Mouse (Mus musculus) kidney, postnatal 0 days (tissue): ENCODE data around the gene Camkmt. TPM values are rescaled to one million over a fixed set of nuclear protein-coding genes. Genes with fewer than 3 reads are reported as not detected.

ENCODE experiments used
- ATAC-seq: fragments of 200-750 bp; cut with Nextera tagmentation; replicated peaks from 2 replicates; pipeline ENCODE4 v1.8.0; 2017; ENCODE audit warnings: low read depth, moderate number of reproducible peaks, moderate TSS enrichment, moderate library complexity; ENCODE audit not compliant: low FRiP score
- DNase-seq: peaks from one replicate; pipeline ENCODE4 v3.0.0-alpha.2; 2016; ENCODE audit warnings: low spot score
- H3K27ac ChIP-seq: fragments of 300-500 bp; sonication (generic); 2 replicates; pipeline ENCODE4 v1.5.1; 2014; ENCODE audit warnings: mild to moderate bottlenecking
- H3K27me3 ChIP-seq: fragments of 300-500 bp; sonication (generic); 2 replicates; pipeline ENCODE4 v1.6.1; 2014; ENCODE audit warnings: low read length, mixed read lengths; ENCODE audit not compliant: insufficient read depth
- H3K36me3 ChIP-seq: fragments of 300-500 bp; sonication (generic); 2 replicates; pipeline ENCODE4 v1.6.1; 2014; ENCODE audit warnings: low read length, mixed read lengths; ENCODE audit not compliant: insufficient read depth
- H3K4me1 ChIP-seq: fragments of 300-500 bp; sonication (generic); replicated peaks from 2 replicates; pipeline ENCODE4 v1.6.1; 2014; ENCODE audit warnings: antibody characterized with exemption, low read length, mixed read lengths; ENCODE audit not compliant: insufficient read depth
- H3K4me2 ChIP-seq: fragments of 300-500 bp; sonication (generic); 2 replicates; pipeline ENCODE4 v1.6.1; 2014; ENCODE audit warnings: mild to moderate bottlenecking, low read length, moderate library complexity, mixed read lengths
- H3K4me3 ChIP-seq: fragments of 300-500 bp; sonication (generic); replicated peaks from 2 replicates; pipeline ENCODE4 v1.5.1; 2014; ENCODE audit warnings: low read depth, low read length
- H3K9ac ChIP-seq: fragments of 300-500 bp; sonication (generic); 2 replicates; pipeline ENCODE4 v1.6.1; 2014; ENCODE audit warnings: low read depth, low read length
- H3K9me3 ChIP-seq: fragments of 300-500 bp; sonication (generic); replicated peaks from 2 replicates; pipeline ENCODE4 v1.6.1; 2016; ENCODE audit warnings: low read length, inconsistent platforms, mixed read lengths
- CTCF ChIP-seq: IDR thresholded peaks from 2 replicates; pipeline ENCODE4 v1.5.1; 2016; ENCODE audit warnings: antibody characterized with exemption, low read depth, mild to moderate bottlenecking, moderate library complexity
- WGBS: fragments of 180-500 bp; shearing (Covaris S2); extraction: QIAGEN DNeasy Blood & Tissue Kit; methylation state at CpG from one replicate; pipeline ENCODE4 v1.1.7; 2014; 5-methylcytosine and 5-hydroxymethylcytosine counted together
- polyA plus RNA-seq: library from polyadenylated mRNA; unstranded; fragments of >200 nt; fragmentation: Nextera tagmentation; extraction: Ambion mirVana; gene quantifications from 2 replicates; pipeline ENCODE4 v1.2.1, GENCODE M21; 2015

Camkmt gene
- polyA plus RNA-seq, 1 experiment from 2014 or later = 14.4 TPM

DNA sequence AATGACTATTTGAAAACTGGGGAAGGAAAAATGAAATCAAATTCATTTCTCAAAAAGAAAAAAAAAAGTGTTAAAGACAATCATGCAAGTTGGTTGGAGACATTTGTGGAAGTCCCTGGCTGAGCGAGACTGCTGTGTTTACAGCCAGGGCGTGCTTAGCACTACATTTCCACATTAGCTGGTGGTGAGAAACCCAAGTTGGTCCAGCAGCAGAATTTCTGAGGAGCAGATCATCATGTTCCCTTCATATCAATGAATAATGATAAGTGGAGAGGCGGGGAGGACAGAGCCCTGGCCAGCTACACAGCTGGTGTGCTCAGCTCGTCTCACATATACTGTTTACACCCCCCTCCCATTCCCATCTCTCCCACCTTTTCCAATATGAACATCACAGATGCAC lies 292.0 kb downstream of the Camkmt start:
- Histone ChIP-seq H3K4me2 (no peak overlapping the region), H3K27me3 (no peaks in the 10 kb centered on the region), H3K9ac (no peak overlapping the region), H3K36me3 (no peaks in the 10 kb centered on the region), H3K4me1 (no peaks in the 10 kb centered on the region), H3K4me3 (no peak overlapping the region), H3K9me3 (no peaks in the 10 kb centered on the region), H3K27ac (no peak overlapping the region)
- no peak for TF ChIP-seq CTCF
- no peak for ATAC-seq
- 70% methylated on average over 4 of the region's 4 CpGs for WGBS
- no peak for DNase-seq

DNA sequence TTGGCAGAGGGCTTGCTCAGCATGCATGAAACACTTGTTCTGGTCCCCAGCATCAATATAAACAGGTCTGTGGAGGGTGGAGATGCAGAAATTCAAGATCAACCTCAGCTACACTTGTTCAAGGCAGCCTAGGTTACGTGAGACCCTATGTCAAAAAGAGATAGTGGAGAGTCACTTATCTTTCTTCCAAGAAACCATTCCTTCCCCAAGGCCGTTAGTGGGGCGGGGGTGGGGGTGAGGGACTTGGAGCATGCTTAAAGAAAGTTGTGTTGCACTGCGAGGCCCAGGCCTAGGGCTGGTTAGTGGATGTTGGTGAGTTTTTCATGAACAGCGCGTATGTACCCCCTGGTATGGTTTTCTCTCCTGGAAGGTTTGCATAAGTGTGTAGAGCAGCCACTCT lies 292.6 kb downstream of the Camkmt start:
- Histone ChIP-seq H3K4me2 (no peak overlapping the region), H3K27me3 (no peaks in the 10 kb centered on the region), H3K9ac (no peak overlapping the region), H3K4me3 (no peak overlapping the region), H3K9me3 (no peaks in the 10 kb centered on the region), H3K36me3 (no peaks in the 10 kb centered on the region), H3K27ac (no peak overlapping the region), H3K4me1 (no peaks in the 10 kb centered on the region)
- ATAC-seq = no peak
- no peak for DNase-seq
- WGBS = 87% methylated on average over 6 of the region's 6 CpGs
- no peak for TF ChIP-seq CTCF

DNA sequence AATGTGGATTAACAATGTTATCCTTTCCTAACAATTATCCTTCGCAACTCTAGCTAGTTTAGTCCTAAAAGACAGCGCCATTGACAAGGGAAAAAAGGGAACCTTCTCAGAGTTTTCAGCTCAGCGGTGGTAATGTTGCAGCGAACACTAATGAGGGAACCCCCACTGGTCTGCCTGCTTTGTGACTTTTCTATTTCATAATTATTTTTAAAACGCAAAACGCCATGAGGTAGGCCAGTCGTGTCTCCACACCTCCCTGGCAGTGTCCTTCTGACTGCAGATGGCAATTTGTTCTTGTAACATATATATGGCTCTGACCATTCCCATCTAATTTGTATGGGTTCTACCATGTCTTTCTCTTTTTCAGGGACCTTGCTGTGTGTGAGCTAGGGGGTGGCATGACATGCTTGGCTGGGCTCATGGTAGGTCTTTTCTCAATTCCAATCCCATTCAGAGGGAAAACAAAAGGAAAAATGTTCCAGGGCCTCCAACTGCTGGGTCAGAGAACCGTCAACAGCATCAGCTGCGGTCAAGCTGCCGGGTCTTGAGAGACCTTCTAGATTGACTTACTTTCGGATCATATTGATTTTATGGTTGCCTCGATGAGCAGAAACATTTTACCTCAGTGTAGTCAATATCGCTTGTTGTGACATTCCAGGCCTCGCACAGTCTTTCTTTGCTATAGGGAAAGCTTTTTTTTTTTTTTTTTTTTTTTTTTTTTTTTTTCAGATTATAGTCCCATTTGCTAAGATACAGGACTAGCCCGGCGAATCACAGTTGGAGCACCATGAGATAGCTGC lies 302.9 kb downstream of the Camkmt start:
- ATAC-seq = no peak
- no peaks in the 10 kb centered on the region for H3K27me3 ChIP-seq
- no peak for DNase-seq
- TF ChIP-seq CTCF = no peak
- 90% methylated on average over 16 of the region's 16 CpGs for WGBS
- no peak overlapping the region for H3K4me3 ChIP-seq
- no peak overlapping the region for H3K9ac ChIP-seq
- no peaks in the 10 kb centered on the region for H3K36me3 ChIP-seq
- H3K9me3 ChIP-seq = no peaks in the 10 kb centered on the region
- H3K4me2 ChIP-seq = no peak overlapping the region
- no peaks in the 10 kb centered on the region for H3K4me1 ChIP-seq
- no peak overlapping the region for H3K27ac ChIP-seq

DNA sequence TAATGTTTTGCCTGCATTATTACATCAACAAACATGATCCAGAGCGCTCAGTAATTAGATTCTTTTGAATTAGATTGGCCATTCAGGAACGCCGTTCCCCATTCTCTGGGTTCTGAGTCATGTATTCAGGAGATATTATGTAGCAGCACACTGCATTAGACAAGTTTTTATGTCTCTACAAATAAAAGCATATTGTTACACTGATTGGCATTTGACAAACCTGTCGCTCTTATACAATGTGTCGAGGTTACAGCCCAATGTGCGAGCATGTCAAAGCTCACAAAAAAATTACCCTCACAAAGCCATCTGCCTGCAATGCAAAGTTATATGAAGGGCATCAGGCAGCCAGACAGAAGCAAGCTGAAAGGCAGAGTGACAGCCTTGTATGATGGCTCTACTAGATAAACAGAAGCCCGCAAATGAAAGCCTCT lies 303.6 kb downstream of the Camkmt start:
- no peaks in the 10 kb centered on the region for H3K36me3 ChIP-seq
- H3K4me3 ChIP-seq = no peak overlapping the region
- H3K4me2 ChIP-seq = no peak overlapping the region
- no peaks in the 10 kb centered on the region for H3K27me3 ChIP-seq
- TF ChIP-seq CTCF = no peak
- no peak overlapping the region for H3K27ac ChIP-seq
- WGBS = 89% methylated on average over 7 of the region's 7 CpGs
- ATAC-seq (no peak), DNase-seq (no peak)
- H3K4me1 ChIP-seq = no peaks in the 10 kb centered on the region
- no peaks in the 10 kb centered on the region for H3K9me3 ChIP-seq
- no peak overlapping the region for H3K9ac ChIP-seq

DNA sequence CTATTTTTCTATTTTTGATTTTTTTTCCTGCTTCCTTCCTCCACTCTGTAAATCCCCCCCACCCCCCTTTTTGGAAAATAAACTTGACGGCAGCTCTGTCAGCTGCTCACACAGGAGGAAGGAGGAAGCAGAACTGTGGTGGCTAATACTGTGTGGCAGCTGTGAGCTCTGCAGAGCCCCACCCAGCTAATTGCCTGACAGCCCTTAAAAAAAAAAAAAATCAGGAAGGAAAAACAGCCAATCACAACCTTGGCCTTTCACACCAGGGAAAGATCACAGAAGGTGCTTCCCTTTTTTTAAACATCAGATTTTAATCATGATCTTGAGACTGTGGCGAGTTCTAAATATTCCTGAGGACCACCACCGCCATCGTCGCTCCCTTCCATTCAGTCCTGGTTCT lies 305.1 kb downstream of the Camkmt start:
- Histone ChIP-seq H3K36me3 (no peaks in the 10 kb centered on the region), H3K4me3 (no peak overlapping the region), H3K9me3 (no peaks in the 10 kb centered on the region), H3K27ac (no peak overlapping the region), H3K4me1 (no peaks in the 10 kb centered on the region), H3K4me2 (no peak overlapping the region), H3K9ac (no peak overlapping the region), H3K27me3 (no peaks in the 10 kb centered on the region)
- no peak for TF ChIP-seq CTCF
- ATAC-seq (no peak), DNase-seq (peak; percentile 4)
- 57% methylated on average over 5 of the region's 5 CpGs for WGBS

DNA sequence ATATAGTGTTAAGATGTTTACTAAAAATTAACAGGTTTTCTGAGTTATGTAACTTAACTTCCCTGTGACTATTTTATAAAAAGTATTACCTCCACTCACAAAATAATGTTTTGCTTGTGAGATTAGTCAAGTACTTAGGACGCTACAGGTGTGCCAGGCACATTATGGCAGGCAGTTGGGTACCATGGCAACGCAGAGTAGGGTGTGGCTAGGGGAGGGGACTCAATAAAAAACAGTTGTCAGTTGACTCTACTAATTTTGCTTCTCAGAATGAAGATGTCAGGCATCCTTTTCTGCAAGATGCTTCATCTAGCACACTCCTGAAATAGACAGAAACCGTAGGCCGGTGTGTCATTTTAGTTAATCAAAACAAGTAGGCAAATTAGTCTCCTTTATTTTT lies 310.4 kb downstream of the Camkmt start:
- H3K4me3 ChIP-seq = no peak overlapping the region
- no peak overlapping the region for H3K4me2 ChIP-seq
- no peaks in the 10 kb centered on the region for H3K4me1 ChIP-seq
- no peak for TF ChIP-seq CTCF
- H3K36me3 ChIP-seq = no peaks in the 10 kb centered on the region
- no peaks in the 10 kb centered on the region for H3K27me3 ChIP-seq
- H3K9ac ChIP-seq = no peak overlapping the region
- 67% methylated on average over 4 of the region's 4 CpGs for WGBS
- no peaks in the 10 kb centered on the region for H3K9me3 ChIP-seq
- no peak overlapping the region for H3K27ac ChIP-seq
- ATAC-seq (no peak), DNase-seq (no peak)

DNA sequence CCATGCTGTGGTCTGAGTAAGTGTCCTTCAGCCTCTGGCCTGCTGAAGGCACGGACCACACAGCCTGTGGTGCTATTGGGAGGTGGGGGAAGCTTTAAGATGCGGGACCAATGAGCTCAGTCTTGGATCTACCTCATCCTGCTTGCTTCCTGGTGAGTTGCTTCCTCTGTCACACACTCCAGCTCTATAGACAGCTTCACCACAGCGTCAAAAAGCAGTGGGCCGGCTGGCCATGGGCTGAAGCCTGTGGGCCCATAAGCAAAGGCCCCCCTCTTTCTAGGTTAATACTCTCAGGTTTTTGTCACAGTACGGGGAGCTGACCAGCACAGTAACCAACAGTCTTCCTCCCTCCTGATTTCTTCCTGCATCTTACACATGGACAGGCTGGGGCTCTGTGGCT lies 314.8 kb downstream of the Camkmt start:
- no peak for TF ChIP-seq CTCF
- Histone ChIP-seq H3K27ac (no peak overlapping the region), H3K4me1 (no peaks in the 10 kb centered on the region), H3K9ac (no peak overlapping the region), H3K36me3 (no peaks in the 10 kb centered on the region), H3K4me2 (no peak overlapping the region), H3K4me3 (no peak overlapping the region), H3K27me3 (no peaks in the 10 kb centered on the region), H3K9me3 (no peaks in the 10 kb centered on the region)
- DNase-seq (no peak), ATAC-seq (no peak)
- WGBS = 82% methylated on average over 5 of the region's 5 CpGs
